Mouse (Mus musculus) liver, postnatal 0 days (tissue): ENCODE results near the gene Ttc21a.

Experiments
- CTCF ChIP-seq: sonication (generic); IDR thresholded peaks from 2 replicates; pipeline ENCODE4 v1.5.1; 2016; ENCODE audit warnings: antibody characterized with exemption, low read depth
- EP300 ChIP-seq: IDR thresholded peaks from 2 replicates; pipeline ENCODE4 v1.6.1; 2016; ENCODE audit warnings: antibody characterized with exemption, low read depth, mild to moderate bottlenecking

DNA sequence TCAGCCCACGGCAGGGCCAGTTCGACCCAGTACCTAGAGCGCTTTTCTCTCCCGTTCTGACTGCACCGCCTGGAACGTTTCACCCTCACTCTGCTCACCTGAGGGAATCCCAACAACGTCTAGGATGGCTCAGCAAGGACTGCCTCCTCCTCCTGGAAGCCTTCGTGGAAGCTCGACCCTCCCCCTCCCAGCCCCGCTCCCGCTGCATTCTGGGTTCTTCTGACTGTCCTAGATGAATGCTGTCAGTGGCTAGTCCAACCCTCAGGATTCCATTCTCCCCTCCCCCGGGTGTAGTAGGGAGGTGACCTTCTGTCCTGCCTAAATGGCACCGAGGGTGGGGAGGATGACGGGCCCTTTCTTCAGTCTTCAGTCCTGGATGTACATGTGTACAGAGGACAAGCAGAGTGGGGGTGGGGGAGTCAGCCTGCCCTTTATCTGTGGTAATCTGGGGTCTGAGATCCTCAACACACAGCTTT is 47.2 kb downstream of the Ttc21a start, which contains the start of gene Csrnp1:
- TF ChIP-seq EP300 (no peak), CTCF (no peak)
